Mouse (Mus musculus) spleen, adult 2 months (tissue): ENCODE results near the gene Vmn2r9. TPM values are rescaled to one million over a fixed set of nuclear protein-coding genes. Genes with fewer than 3 reads are reported as not detected.

Experiments used
- polyA plus RNA-seq: library from polyadenylated mRNA; depleted of rRNA; stranded (reverse); fragments of >200 nt; gene quantifications from 2 replicates; pipeline ENCODE4 v1.2.3, GENCODE M21; 2012; rRNA removed

Vmn2r9 gene
- polyA plus RNA-seq, 1 experiment = not detected

Other genes starting within 250 kb of the Vmn2r9 start
- gene Gak, start 222.8 kb downstream of the Vmn2r9 start, polyA plus RNA-seq = 69.2 and 80.0 TPM in 2 replicates
- gene Tmem175, start 222.8 kb downstream of the Vmn2r9 start, polyA plus RNA-seq = 33.2 and 34.0 TPM in 2 replicates
- gene Idua, start 192.3 kb downstream of the Vmn2r9 start, polyA plus RNA-seq = 35.8 and 37.1 TPM in 2 replicates
- 18.6 and 21.0 TPM in 2 replicates for gene Dgkq, start 182.9 kb downstream of the Vmn2r9 start, polyA plus RNA-seq
- 1.0 and 3.1 TPM in 2 replicates for gene Slc26a1, start 177.0 kb downstream of the Vmn2r9 start, polyA plus RNA-seq
- 10.1 and 12.6 TPM in 2 replicates for gene Fgfrl1, start 160.2 kb downstream of the Vmn2r9 start, polyA plus RNA-seq
- gene Rnf212, start 77.6 kb downstream of the Vmn2r9 start, polyA plus RNA-seq = 1.4 and 2.5 TPM in 2 replicates
- gene Tmed11, start 57.2 kb downstream of the Vmn2r9 start, polyA plus RNA-seq = 0.54 and 0.75 TPM in 2 replicates
- gene Vmn2r8, start 43.8 kb downstream of the Vmn2r9 start, polyA plus RNA-seq = not detected in 2 replicates
- not detected in 2 replicates for gene Vmn2r10, start 153.9 kb upstream of the Vmn2r9 start, polyA plus RNA-seq
- not detected in 2 replicates for gene Vmn2r11, start 207.0 kb upstream of the Vmn2r9 start, polyA plus RNA-seq
- gene Vmn2r12, start 245.3 kb upstream of the Vmn2r9 start, polyA plus RNA-seq = not detected in 2 replicates